Mouse (Mus musculus) liver, embryonic 11.5 days (tissue): Measurements from ENCODE around the gene Mical3. TPM values are rescaled to one million over a fixed set of nuclear protein-coding genes. Genes with fewer than 3 reads are reported as not detected.

ENCODE experiments used
- ATAC-seq: fragments of 200-750 bp; cut with Nextera tagmentation; replicated peaks from 2 replicates; pipeline ENCODE4 v1.8.0; 2017; ENCODE audit warnings: moderate number of reproducible peaks, mild to moderate bottlenecking, moderate TSS enrichment, moderate library complexity; ENCODE audit not compliant: low FRiP score
- DNase-seq: peaks from one replicate; pipeline ENCODE4 v3.0.0-alpha.2; 2017; ENCODE audit warnings: low spot score
- H3K27ac ChIP-seq: fragments of 300-500 bp; sonication (generic); 2 replicates; pipeline ENCODE4 v1.5.1; 2014; ENCODE audit warnings: mild to moderate bottlenecking, low read depth, low read length, control low read depth
- H3K27me3 ChIP-seq: fragments of 300-500 bp; sonication (generic); replicated peaks from 2 replicates; pipeline ENCODE4 v1.6.1; 2014; ENCODE audit warnings: low read length, mixed read lengths; ENCODE audit not compliant: control insufficient read depth, insufficient read depth
- H3K36me3 ChIP-seq: fragments of 300-500 bp; sonication (generic); 2 replicates; pipeline ENCODE4 v1.6.1; 2014; ENCODE audit warnings: mild to moderate bottlenecking, low read length, moderate library complexity, mixed read lengths; ENCODE audit not compliant: control insufficient read depth, insufficient read depth
- H3K4me1 ChIP-seq: fragments of 300-500 bp; sonication (generic); replicated peaks from 2 replicates; pipeline ENCODE4 v1.6.1; 2014; ENCODE audit warnings: low read length, mixed read lengths; ENCODE audit not compliant: control insufficient read depth, insufficient read depth
- H3K4me2 ChIP-seq: fragments of 300-500 bp; sonication (generic); 2 replicates; pipeline ENCODE4 v1.6.1; 2014; ENCODE audit warnings: mild to moderate bottlenecking, control low read depth, moderate library complexity
- H3K4me3 ChIP-seq: fragments of 300-500 bp; sonication (generic); 2 replicates; pipeline ENCODE4 v1.5.1; 2014; ENCODE audit warnings: low read depth, low read length, control low read depth
- H3K9ac ChIP-seq: fragments of 300-500 bp; sonication (generic); 2 replicates; pipeline ENCODE4 v1.6.1; 2014; ENCODE audit warnings: low read depth, low read length, control low read depth
- H3K9me3 ChIP-seq: fragments of 300-500 bp; sonication (generic); 2 replicates; pipeline ENCODE4 v1.6.1; 2016; ENCODE audit warnings: low read length, inconsistent platforms, mixed read lengths; ENCODE audit not compliant: control insufficient read depth
- WGBS: fragments of 180-500 bp; shearing (Covaris S2); extraction: QIAGEN DNeasy Blood & Tissue Kit; methylation state at CpG from one replicate; pipeline ENCODE4 v1.1.7; 2014; 5-methylcytosine and 5-hydroxymethylcytosine counted together
- polyA plus RNA-seq: library from polyadenylated mRNA; unstranded; fragments of >200 nt; fragmentation: Nextera tagmentation; extraction: Ambion mirVana; gene quantifications from 2 replicates; pipeline ENCODE4 v1.2.1, GENCODE M21; 2014

Gene Mical3
- polyA plus RNA-seq, 1 experiment from 2014 or later: 20.2 TPM

GRCm38 (mm10) chr6:121129506-121129905 is 1.3 kb downstream of the Mical3 start:
- WGBS: 11% methylated on average over 20 of the region's 21 CpGs
- peak overlapping the region; percentile 37 for H3K4me3 ChIP-seq

GRCm38 (mm10) chr6:121128736-121129135 is 2.1 kb downstream of the Mical3 start:
- DNase-seq: no peak
- H3K27me3 ChIP-seq: peaks cover 31% of the 10 kb centered on the region
- no peak for ATAC-seq
- no peaks in the 10 kb centered on the region for H3K9me3 ChIP-seq
- peaks cover 8% of the 10 kb centered on the region for H3K4me1 ChIP-seq
- WGBS: 85% methylated on average over 5 of the region's 5 CpGs
- no peak overlapping the region; the same call in 1 of the 2 replicates for H3K4me2 ChIP-seq
- H3K36me3 ChIP-seq: no peaks in the 10 kb centered on the region
- H3K27ac ChIP-seq: no peak overlapping the region
- no peak overlapping the region for H3K9ac ChIP-seq
- H3K4me3 ChIP-seq: no peak overlapping the region

More at GRCm38 (mm10) chr6:121129506-121129905, 1.3 kb downstream of the Mical3 start:
- Histone ChIP-seq H3K9ac (peak overlapping the region; percentile 28; the same call in 1 of the 2 replicates), H3K4me1 (peaks cover 8% of the 10 kb centered on the region), H3K27me3 (peaks cover 36% of the 10 kb centered on the region), H3K9me3 (no peaks in the 10 kb centered on the region), H3K4me2 (peak overlapping the region; percentile 85), H3K36me3 (no peaks in the 10 kb centered on the region), H3K27ac (no peak overlapping the region)
- no peak for DNase-seq
- peak; percentile 47 for ATAC-seq

DNA sequence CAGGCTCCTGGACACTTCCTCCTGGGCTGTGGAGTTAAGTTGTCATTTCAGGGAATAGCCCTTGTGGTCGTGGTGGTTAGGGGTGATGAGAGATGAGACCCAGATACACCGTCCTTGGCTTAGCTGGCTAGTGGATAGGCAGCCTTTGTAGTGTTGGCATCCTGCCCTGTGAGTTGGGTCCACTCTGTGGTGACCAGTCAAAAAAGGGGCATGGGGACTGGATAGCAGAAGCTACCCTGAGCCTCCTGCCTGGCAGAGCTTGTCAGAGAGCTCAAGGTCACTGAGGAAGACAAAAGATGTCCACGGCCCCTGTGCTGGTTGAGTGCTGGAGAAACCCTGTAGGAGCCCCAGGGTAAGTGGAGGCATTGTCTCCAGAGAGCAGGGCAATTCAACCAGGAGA is 3.1 kb downstream of the Mical3 start:
- no peak overlapping the region for H3K4me3 ChIP-seq
- ATAC-seq: no peak
- no peak overlapping the region for H3K4me2 ChIP-seq
- H3K4me1 ChIP-seq: peaks cover 8% of the 10 kb centered on the region
- H3K36me3 ChIP-seq: no peaks in the 10 kb centered on the region
- WGBS: 62% methylated on average over 3 of the region's 3 CpGs
- H3K27ac ChIP-seq: no peak overlapping the region
- no peak overlapping the region for H3K9ac ChIP-seq
- DNase-seq: no peak
- H3K9me3 ChIP-seq: no peaks in the 10 kb centered on the region
- H3K27me3 ChIP-seq: peaks cover 27% of the 10 kb centered on the region

DNA sequence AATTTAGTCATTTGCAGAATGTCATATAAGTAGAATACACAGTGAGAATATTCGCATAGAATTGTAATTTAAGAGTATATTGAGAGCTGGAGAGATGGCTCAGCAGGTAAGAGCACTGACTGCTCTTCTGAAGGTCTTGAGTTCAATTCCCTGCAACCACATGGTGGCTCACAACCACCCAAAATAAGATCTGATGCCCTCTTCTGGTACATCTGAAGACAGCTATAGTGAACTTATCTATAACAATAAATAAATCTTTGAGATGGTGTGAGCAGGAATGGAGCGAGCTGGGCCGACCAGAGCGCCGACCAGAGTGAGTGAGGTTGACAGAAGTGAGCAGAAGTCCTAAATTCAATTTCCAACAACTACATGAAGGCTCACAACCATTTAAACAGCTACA is 4.6 kb downstream of the Mical3 start:
- no peak overlapping the region for H3K4me3 ChIP-seq
- DNase-seq: no peak
- H3K36me3 ChIP-seq: no peaks in the 10 kb centered on the region
- no peak overlapping the region for H3K4me2 ChIP-seq
- H3K4me1 ChIP-seq: peaks cover 7% of the 10 kb centered on the region
- ATAC-seq: no peak
- H3K9ac ChIP-seq: no peak overlapping the region
- no peaks in the 10 kb centered on the region for H3K9me3 ChIP-seq
- WGBS: 82% methylated on average over 5 of the region's 5 CpGs
- H3K27ac ChIP-seq: no peak overlapping the region
- H3K27me3 ChIP-seq: peaks cover 13% of the 10 kb centered on the region

DNA sequence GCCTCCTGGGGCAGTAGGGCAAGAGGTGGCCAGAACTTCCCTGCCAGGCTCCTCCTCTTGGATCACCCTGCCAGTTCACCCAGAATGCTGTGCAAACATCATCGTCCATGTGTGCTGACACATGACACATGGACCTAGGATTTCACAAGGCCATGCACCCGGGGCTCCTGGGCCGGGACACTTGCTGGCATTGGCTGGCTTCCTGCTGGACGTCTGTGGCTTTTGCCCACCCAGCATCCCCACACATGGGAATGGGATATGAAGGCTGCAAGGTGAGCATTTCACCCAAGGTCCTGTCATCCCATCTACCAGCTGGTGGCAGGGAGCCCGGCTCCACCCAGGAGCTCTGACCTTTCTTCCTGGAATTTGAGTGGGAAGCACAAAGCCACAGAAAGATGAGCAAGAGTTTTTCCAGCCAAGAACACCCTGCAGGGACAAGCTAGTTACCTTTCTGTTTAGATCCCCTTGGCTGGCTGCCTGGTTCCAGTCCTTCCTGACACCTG is 8.0 kb downstream of the Mical3 start:
- Histone ChIP-seq H3K27me3 (no peaks in the 10 kb centered on the region), H3K4me3 (no peak overlapping the region), H3K4me1 (no peaks in the 10 kb centered on the region), H3K9me3 (no peaks in the 10 kb centered on the region), H3K27ac (no peak overlapping the region), H3K4me2 (no peak overlapping the region), H3K9ac (no peak overlapping the region), H3K36me3 (no peaks in the 10 kb centered on the region)
- WGBS: 73% methylated on average over 5 of the region's 5 CpGs
- DNase-seq (no peak), ATAC-seq (no peak)

DNA sequence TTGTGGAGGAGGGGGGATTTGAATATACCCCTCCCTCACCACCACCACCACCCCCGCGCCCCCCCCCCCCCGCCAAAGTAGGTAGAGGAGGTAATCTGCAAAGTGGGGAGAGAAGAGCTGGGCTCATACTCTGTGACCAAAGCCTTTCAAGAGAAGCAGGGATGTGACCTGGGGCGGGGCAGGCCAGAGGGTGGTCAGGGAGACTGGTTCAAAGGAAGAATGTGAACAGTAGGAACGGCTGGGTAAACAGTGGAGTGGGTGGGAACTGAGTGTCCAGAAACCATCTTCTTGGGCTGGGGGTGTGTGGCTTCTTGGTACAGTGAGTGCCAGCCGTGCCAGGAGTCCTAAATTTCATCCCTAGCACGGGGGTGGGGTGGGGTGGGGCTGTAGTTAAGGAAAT is 10.0 kb downstream of the Mical3 start:
- no peaks in the 10 kb centered on the region for H3K9me3 ChIP-seq
- ATAC-seq: no peak
- no peak for DNase-seq
- no peaks in the 10 kb centered on the region for H3K36me3 ChIP-seq
- 55% methylated on average over 7 of the region's 7 CpGs for WGBS
- H3K4me3 ChIP-seq: no peak overlapping the region
- no peak overlapping the region for H3K27ac ChIP-seq
- H3K4me2 ChIP-seq: no peak overlapping the region
- no peak overlapping the region for H3K9ac ChIP-seq
- H3K4me1 ChIP-seq: no peaks in the 10 kb centered on the region
- H3K27me3 ChIP-seq: no peaks in the 10 kb centered on the region

- H3K4me3 ChIP-seq: no peak overlapping the region
- 80% methylated on average over 15 of the region's 15 CpGs for WGBS
- H3K27me3 ChIP-seq: no peaks in the 10 kb centered on the region
- no peaks in the 10 kb centered on the region for H3K9me3 ChIP-seq
- no peaks in the 10 kb centered on the region for H3K4me1 ChIP-seq
- DNase-seq: no peak
- H3K36me3 ChIP-seq: no peaks in the 10 kb centered on the region
- H3K9ac ChIP-seq: no peak overlapping the region
- no peak for ATAC-seq
- no peak overlapping the region for H3K4me2 ChIP-seq
- H3K27ac ChIP-seq: no peak overlapping the region
These were observed 12.6 kb downstream of the Mical3 start for GRCm38 (mm10) chr6:121117971-121118755.

DNA sequence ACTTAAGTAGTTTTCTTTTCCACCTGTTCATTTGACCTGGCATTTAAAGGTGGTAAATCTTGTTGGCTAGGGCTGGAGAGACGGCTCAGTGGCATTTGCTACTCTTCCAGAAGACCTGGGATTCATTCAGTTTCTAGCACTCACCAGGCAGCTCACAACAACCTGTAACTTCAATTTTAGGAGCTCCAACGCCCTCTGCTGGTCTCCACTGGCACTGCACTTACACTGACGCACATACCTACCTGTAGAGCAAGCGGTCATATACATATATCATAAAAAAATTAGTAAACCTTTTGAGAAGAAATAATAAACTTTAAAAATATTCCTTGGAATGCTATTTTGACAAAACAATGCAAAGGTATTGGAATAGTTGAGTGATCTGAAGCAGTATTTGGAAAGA is 13.7 kb downstream of the Mical3 start:
- ATAC-seq (no peak), DNase-seq (no peak)

GRCm38 (mm10) chr6:121116434-121116833 is 14.4 kb downstream of the Mical3 start:
- no peak overlapping the region for H3K4me3 ChIP-seq
- H3K27ac ChIP-seq: no peak overlapping the region
- H3K36me3 ChIP-seq: no peaks in the 10 kb centered on the region
- no peaks in the 10 kb centered on the region for H3K9me3 ChIP-seq
- ATAC-seq (no peak), DNase-seq (no peak)
- H3K9ac ChIP-seq: no peak overlapping the region
- WGBS: 46% methylated on average over 10 of the region's 10 CpGs
- H3K4me2 ChIP-seq: no peak overlapping the region
- H3K4me1 ChIP-seq: peaks cover 12% of the 10 kb centered on the region
- no peaks in the 10 kb centered on the region for H3K27me3 ChIP-seq

More for the DNA sequence above, 13.7 kb downstream of the Mical3 start:
- no peak overlapping the region for H3K4me3 ChIP-seq
- no peaks in the 10 kb centered on the region for H3K36me3 ChIP-seq
- 73% methylated on average over 4 of the region's 4 CpGs for WGBS
- H3K4me2 ChIP-seq: no peak overlapping the region
- no peak overlapping the region for H3K27ac ChIP-seq
- no peaks in the 10 kb centered on the region for H3K27me3 ChIP-seq
- H3K9me3 ChIP-seq: no peaks in the 10 kb centered on the region
- H3K9ac ChIP-seq: no peak overlapping the region
- H3K4me1 ChIP-seq: peaks cover 5% of the 10 kb centered on the region
